Mouse (Mus musculus): ENCODE measurements around the gene Ei24.

Gene Ei24

GRCm38 (mm10) chr9:36796781-36797555 lies at the start of gene Ei24:
TSS of gene Ei24 (minus strand) at chr9:36797393.
- DNase-seq (ENCODE audit: low spot score in 2 of 2), result peak; percentile 82 to 84

- DNase-seq (ENCODE audit: low spot score in 2 of 2), result no peak
Measured at GRCm38 (mm10) chr9:36846346-36846745, 49.2 kb upstream of the Ei24 start.

GRCm38 (mm10) chr9:36833914-36834313 lies 36.7 kb upstream of the Ei24 start:
- DNase-seq (ENCODE audit: low spot score in 2 of 2), result no peak

- no peak for DNase-seq (ENCODE audit: low spot score in 2 of 2)
Measured at GRCm38 (mm10) chr9:36833043-36833881, 36.1 kb upstream of the Ei24 start.

- DNase-seq (ENCODE audit: low spot score in 2 of 2), result no peak
Measured at GRCm38 (mm10) chr9:36832529-36832928, 35.3 kb upstream of the Ei24 start.

GRCm38 (mm10) chr9:36831401-36831800 lies 34.2 kb upstream of the Ei24 start:
- DNase-seq (ENCODE audit: low spot score in 2 of 2), result no peak

- DNase-seq (ENCODE audit: low spot score in 2 of 2), result no peak
Measured at GRCm38 (mm10) chr9:36826612-36827363, 29.6 kb upstream of the Ei24 start.

- DNase-seq (ENCODE audit: low spot score in 2 of 2), result no peak
Measured at GRCm38 (mm10) chr9:36822024-36822423, 24.8 kb upstream of the Ei24 start.

- DNase-seq (ENCODE audit: low spot score in 2 of 2), result no peak
Measured at GRCm38 (mm10) chr9:36821644-36822000, 24.4 kb upstream of the Ei24 start, which contains the start of gene Fez1. TSS of gene Fez1 (plus strand) at chr9:36821864.

- DNase-seq (ENCODE audit: low spot score in 2 of 2), result no peak
Measured at GRCm38 (mm10) chr9:36820969-36821643, 23.9 kb upstream of the Ei24 start.

GRCm38 (mm10) chr9:36818905-36819304 lies 21.7 kb upstream of the Ei24 start:
- no peak for DNase-seq (ENCODE audit: low spot score in 2 of 2)

- no peak for DNase-seq (ENCODE audit: low spot score in 2 of 2)
Measured at GRCm38 (mm10) chr9:36814486-36814885, 17.3 kb upstream of the Ei24 start.

GRCm38 (mm10) chr9:36808126-36808785 lies 11.1 kb upstream of the Ei24 start:
- DNase-seq (ENCODE audit: low spot score in 2 of 2), result no peak

- no peak for DNase-seq (ENCODE audit: low spot score in 2 of 2)
Measured at GRCm38 (mm10) chr9:36805256-36805975, 8.2 kb upstream of the Ei24 start.

GRCm38 (mm10) chr9:36803926-36804325 lies 6.7 kb upstream of the Ei24 start:
- DNase-seq (ENCODE audit: low spot score in 2 of 2), result no peak

- DNase-seq (ENCODE audit: low spot score in 2 of 2), result no peak
Measured at GRCm38 (mm10) chr9:36803386-36803785, 6.2 kb upstream of the Ei24 start.

- no peak for DNase-seq (ENCODE audit: low spot score in 2 of 2)
Measured at GRCm38 (mm10) chr9:36802951-36803350, 5.8 kb upstream of the Ei24 start.

GRCm38 (mm10) chr9:36801961-36802360 lies 4.8 kb upstream of the Ei24 start:
- no peak for DNase-seq (ENCODE audit: low spot score in 2 of 2)

GRCm38 (mm10) chr9:36796224-36796623 lies 969 bp downstream of the Ei24 start:
- no peak for DNase-seq (ENCODE audit: low spot score in 2 of 2)

- DNase-seq (ENCODE audit: low spot score in 2 of 2), result no peak
Measured at GRCm38 (mm10) chr9:36795556-36795955, 1.6 kb downstream of the Ei24 start.
